Mouse (Mus musculus) liver, embryonic 14.5 days (tissue): Measurements from ENCODE around the gene Tpi1. TPM values are rescaled to one million over a fixed set of nuclear protein-coding genes. Genes with fewer than 3 reads are reported as not detected.

Source experiments
- ATAC-seq: fragments of 200-750 bp; cut with Nextera tagmentation; 2 replicates; pipeline ENCODE4 v1.8.0; 2017; ENCODE audit warnings: moderate number of reproducible peaks, mild to moderate bottlenecking, moderate library complexity; ENCODE audit not compliant: insufficient read depth
- DNase-seq, 3 experiments: peaks; one replicate each; pipeline ENCODE4 v3.0.0-alpha.2; 2012 to 2013; ENCODE audit warnings: low read depth in 3 of 3, low spot score in 3 of 3
- H3K27ac ChIP-seq: fragments of 300-500 bp; sonication (generic); 2 replicates; pipeline ENCODE4 v1.5.1; 2014; ENCODE audit warnings: moderate library complexity, mild to moderate bottlenecking, control low read depth, inconsistent platforms
- H3K27me3 ChIP-seq: fragments of 300-500 bp; sonication (generic); 2 replicates; pipeline ENCODE4 v1.6.1; 2014; ENCODE audit warnings: mild to moderate bottlenecking, low read length, moderate library complexity; ENCODE audit not compliant: control insufficient read depth, insufficient read depth
- H3K36me3 ChIP-seq: fragments of 300-500 bp; sonication (generic); replicated peaks from 2 replicates; pipeline ENCODE4 v1.6.1; 2014; ENCODE audit warnings: low read depth; ENCODE audit not compliant: control insufficient read depth, insufficient read depth
- H3K4me1 ChIP-seq, 2 experiments: fragments of 200-500 bp in 1 of 2; fragments of 300-500 bp in 1 of 2; sonication (generic) in 1 of 2; replicated peaks; 2 replicates each; pipeline ENCODE4 v1.6.1; 2012 to 2014; ENCODE audit warnings: antibody characterized with exemption in 1 of 2, inconsistent platforms in 1 of 2, low read length in 1 of 2; ENCODE audit not compliant: control insufficient read depth in 2 of 2, insufficient read depth in 2 of 2
- H3K4me2 ChIP-seq: fragments of 300-500 bp; sonication (generic); 2 replicates; pipeline ENCODE4 v1.6.1; 2014; ENCODE audit warnings: low read depth, mild to moderate bottlenecking, control low read depth, moderate library complexity
- H3K4me3 ChIP-seq, 2 experiments: fragments of 200-500 bp in 1 of 2; fragments of 300-500 bp in 1 of 2; sonication (generic) in 1 of 2; 2 replicates each; pipeline ENCODE4 v1.5.1; 2012 to 2014; ENCODE audit warnings: low read depth in 2 of 2, low read length in 2 of 2, mild to moderate bottlenecking in 2 of 2, control low read depth in 1 of 2, inconsistent platforms in 1 of 2, moderate library complexity in 1 of 2; ENCODE audit not compliant: insufficient read depth in 1 of 2
- H3K9ac ChIP-seq: fragments of 300-500 bp; sonication (generic); replicated peaks from 2 replicates; pipeline ENCODE4 v1.6.1; 2014; ENCODE audit warnings: mild to moderate bottlenecking, control low read depth, moderate library complexity
- H3K9me3 ChIP-seq: fragments of 300-500 bp; sonication (generic); 2 replicates; pipeline ENCODE4 v1.6.1; 2016; ENCODE audit warnings: low read length, mixed read lengths; ENCODE audit not compliant: control insufficient read depth
- CTCF ChIP-seq: IDR thresholded peaks from 2 replicates; pipeline ENCODE4 v1.5.1; 2016; ENCODE audit warnings: antibody characterized with exemption, low read depth, control low read depth
- EP300 ChIP-seq: IDR thresholded peaks from 2 replicates; pipeline ENCODE4 v1.6.1; 2016; ENCODE audit warnings: antibody characterized with exemption, low read depth
- WGBS: fragments of 180-500 bp; shearing (Covaris S2); extraction: QIAGEN DNeasy Blood & Tissue Kit; methylation state at CpG from one replicate; pipeline ENCODE4 v1.1.7; 2014; ENCODE audit not compliant: insufficient replicate concordance; 5-methylcytosine and 5-hydroxymethylcytosine counted together
- polyA plus RNA-seq, 2 experiments: library from polyadenylated mRNA; depleted of rRNA in 1 of 2; stranded (reverse) in 1 of 2; unstranded in 1 of 2; fragments of >200 nt; fragmentation: Nextera tagmentation in 1 of 2; extraction: Ambion mirVana in 1 of 2; gene quantifications; 2 replicates each; pipeline versions ENCODE4 v1.2.1 to v1.2.3; 2012 to 2014

Gene Tpi1
- polyA plus RNA-seq, 2 experiments = 292 to 420 TPM

GRCm38 (mm10) chr6:124796200-124796599 lies 17.9 kb downstream of the Tpi1 start:
- Histone ChIP-seq H3K27me3 (no peaks in the 10 kb centered on the region), H3K9me3 (no peaks in the 10 kb centered on the region), H3K27ac (no peak overlapping the region), H3K9ac (no peak overlapping the region), H3K4me1 (peaks cover 0 to 8% of the 10 kb centered on the region in 2 experiments; a peak in 2 of 4 replicates), H3K4me2 (no peak overlapping the region), H3K4me3 (no peak overlapping the region), H3K36me3 (no peaks in the 10 kb centered on the region)
- ATAC-seq = no peak; the same call in 1 of the 2 replicates
- 64% methylated on average over 2 of the region's 2 CpGs for WGBS
- TF ChIP-seq EP300 = no peak
- TF ChIP-seq CTCF = no peak
- no peak for DNase-seq

DNA sequence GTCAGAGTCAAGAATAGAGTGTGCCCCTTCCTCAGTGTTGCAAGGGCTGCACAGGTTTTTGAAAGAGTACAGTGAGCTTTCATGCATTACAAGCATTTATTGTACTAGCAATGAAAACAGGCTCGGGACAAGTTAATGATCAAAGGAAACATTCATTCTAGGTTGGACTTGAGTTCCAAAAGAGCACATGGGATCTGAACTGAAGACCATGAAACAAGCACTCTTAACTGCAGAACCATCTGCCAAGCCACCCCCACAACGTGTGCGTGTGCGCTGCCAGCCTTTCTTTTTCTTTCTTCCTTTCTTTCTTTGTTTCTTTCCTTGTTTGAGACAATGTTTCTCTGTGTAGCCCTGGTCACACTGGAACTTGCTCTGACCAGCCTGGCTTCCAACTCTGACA lies 18.3 kb downstream of the Tpi1 start:
- H3K9me3 ChIP-seq = no peaks in the 10 kb centered on the region
- H3K4me2 ChIP-seq = no peak overlapping the region
- no peaks in the 10 kb centered on the region for H3K27me3 ChIP-seq
- TF ChIP-seq EP300 = no peak
- no peak for TF ChIP-seq CTCF
- whole genome bisulfite sequencing = 83% methylated on average over 4 of the region's 4 CpGs
- no peak for ATAC-seq
- H3K27ac ChIP-seq = no peak overlapping the region
- peaks cover 0 to 8% of the 10 kb centered on the region in 2 experiments; a peak in 2 of 4 replicates for H3K4me1 ChIP-seq
- H3K9ac ChIP-seq = no peak overlapping the region
- DNase-seq = no peak
- no peaks in the 10 kb centered on the region for H3K36me3 ChIP-seq
- no peak overlapping the region for H3K4me3 ChIP-seq

- Histone ChIP-seq H3K36me3 (no peaks in the 10 kb centered on the region), H3K4me2 (no peak overlapping the region), H3K27me3 (no peaks in the 10 kb centered on the region), H3K27ac (no peak overlapping the region), H3K9ac (no peak overlapping the region), H3K4me1 (peaks cover 0 to 9% of the 10 kb centered on the region in 2 experiments; a peak in 2 of 4 replicates), H3K9me3 (no peaks in the 10 kb centered on the region), H3K4me3 (no peak overlapping the region)
- WGBS = 71% methylated on average over 3 of the region's 3 CpGs
- no peak for TF ChIP-seq CTCF
- TF ChIP-seq EP300 = no peak
- ATAC-seq (no peak), DNase-seq (no peak)
These were observed 22.2 kb downstream of the Tpi1 start for GRCm38 (mm10) chr6:124791911-124792310.

DNA sequence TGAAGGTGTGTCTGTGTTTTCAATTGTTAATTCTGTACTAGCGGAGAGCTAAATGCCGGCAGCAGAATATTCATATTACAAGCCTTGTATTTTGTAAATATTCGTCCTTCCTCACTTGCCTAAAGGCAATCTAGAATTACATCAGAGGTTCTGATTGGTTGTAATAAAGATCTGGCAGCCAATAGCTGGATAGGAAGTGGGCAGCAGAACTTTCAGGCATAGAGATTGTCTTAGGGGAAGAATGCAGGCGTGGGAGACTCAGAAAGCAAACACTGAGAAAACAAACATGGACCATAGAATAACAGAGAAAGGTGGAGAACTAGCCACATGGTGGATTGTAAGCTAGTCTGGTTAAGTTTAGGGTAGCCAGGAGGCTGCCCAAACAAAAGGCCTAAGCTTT lies 24.0 kb downstream of the Tpi1 start:
- H3K4me2 ChIP-seq = no peak overlapping the region
- 64% methylated on average over 4 of the region's 4 CpGs for WGBS
- no peaks in the 10 kb centered on the region for H3K9me3 ChIP-seq
- no peak overlapping the region for H3K9ac ChIP-seq
- no peaks in the 10 kb centered on the region for H3K27me3 ChIP-seq
- H3K4me1 ChIP-seq = peaks cover 0 to 1% of the 10 kb centered on the region in 2 experiments; a peak in 1 of 4 replicates
- DNase-seq (no peak), ATAC-seq (no peak)
- no peak for TF ChIP-seq CTCF
- no peak for TF ChIP-seq EP300
- H3K36me3 ChIP-seq = no peaks in the 10 kb centered on the region
- H3K27ac ChIP-seq = no peak overlapping the region
- no peak overlapping the region for H3K4me3 ChIP-seq

- Histone ChIP-seq H3K36me3 (no peaks in the 10 kb centered on the region), H3K27me3 (no peaks in the 10 kb centered on the region), H3K9me3 (no peaks in the 10 kb centered on the region), H3K4me2 (no peak overlapping the region), H3K4me3 (no peak overlapping the region), H3K9ac (no peak overlapping the region), H3K4me1 (peaks cover 0 to 1% of the 10 kb centered on the region in 2 experiments; a peak in 1 of 4 replicates), H3K27ac (no peak overlapping the region)
- ATAC-seq (no peak), DNase-seq (no peak)
- 70% methylated on average over 4 of the region's 4 CpGs for WGBS
- TF ChIP-seq CTCF (no peak), EP300 (no peak)
These were observed 24.6 kb downstream of the Tpi1 start for GRCm38 (mm10) chr6:124789519-124789918.
